Mouse (Mus musculus) neutrophil, adult 5-6 weeks (primary cell): ENCODE measurements around the gene Ankrd13d. TPM values are rescaled to one million over a fixed set of nuclear protein-coding genes. Genes with fewer than 3 reads are reported as not detected.

ENCODE experiments used
- ATAC-seq: fragments of 151-379, 151-347 bp; 2 replicates; pipeline ENCODE4 v1.8.0; 2017; ENCODE audit warnings: mild to moderate bottlenecking, moderate TSS enrichment; ENCODE audit not compliant: insufficient number of reproducible peaks, poor library complexity, low FRiP score, severe bottlenecking; ENCODE audit errors: extremely low read depth
- total RNA-seq: library from RNA; stranded (forward); fragments of 200-1000 nt; gene quantifications from 2 replicates; pipeline ENCODE4 v1.2.3, GENCODE M21; 2017

Gene Ankrd13d
- total RNA-seq, 1 experiment from 2014 or later: 49.8 TPM

GRCm38 (mm10) chr19:4231253-4232185 lies 51.4 kb downstream of the Ankrd13d start, which contains the start of gene Pold4:
TSS of gene Pold4 (plus strand) at chr19:4231899.
- ATAC-seq: peak; percentile 78

- no peak for ATAC-seq
Observed at GRCm38 (mm10) chr19:4230415-4230814, 52.5 kb downstream of the Ankrd13d start.

DNA sequence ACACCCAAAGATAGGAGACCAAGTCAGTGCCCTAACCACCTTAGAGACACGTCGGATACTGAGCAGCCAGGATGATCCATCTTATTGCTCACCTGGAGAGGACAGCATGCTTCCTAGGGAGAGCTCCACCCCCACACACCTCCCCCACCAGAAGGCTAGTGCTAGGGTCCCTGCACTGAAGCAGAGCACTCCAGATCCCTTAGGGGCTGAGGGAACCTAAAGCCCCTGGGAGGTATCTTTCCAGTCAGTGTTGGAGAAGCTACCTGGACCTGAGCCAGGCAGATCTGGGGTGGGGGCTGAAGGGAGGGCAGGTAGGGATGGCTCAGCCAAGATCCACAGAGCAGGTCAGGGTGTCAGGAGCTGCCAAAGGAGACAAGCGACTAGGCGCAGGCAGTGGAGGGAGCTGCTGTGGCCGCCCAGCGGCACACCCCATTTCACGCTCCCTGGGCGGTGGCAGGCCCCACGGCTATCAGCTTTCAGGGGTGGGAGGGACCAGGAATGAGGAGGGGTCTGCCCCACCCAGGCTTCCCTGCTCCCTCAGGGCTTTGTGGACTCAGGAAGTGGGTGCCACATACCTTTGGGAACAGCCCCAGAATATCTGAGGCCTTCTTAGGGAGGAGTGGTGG lies 53.4 kb downstream of the Ankrd13d start:
- no peak for ATAC-seq

- no peak for ATAC-seq
Observed at GRCm38 (mm10) chr19:4228891-4229290, 54.0 kb downstream of the Ankrd13d start.

- peak; percentile 34; the same call in 1 of the 2 replicates for ATAC-seq
Observed at GRCm38 (mm10) chr19:4227894-4228678, 54.9 kb downstream of the Ankrd13d start.

- ATAC-seq: no peak
Observed at GRCm38 (mm10) chr19:4227446-4227845, 55.5 kb downstream of the Ankrd13d start.

GRCm38 (mm10) chr19:4226779-4227178 lies 56.2 kb downstream of the Ankrd13d start:
- peak; percentile 3; the same call in 1 of the 2 replicates for ATAC-seq

DNA sequence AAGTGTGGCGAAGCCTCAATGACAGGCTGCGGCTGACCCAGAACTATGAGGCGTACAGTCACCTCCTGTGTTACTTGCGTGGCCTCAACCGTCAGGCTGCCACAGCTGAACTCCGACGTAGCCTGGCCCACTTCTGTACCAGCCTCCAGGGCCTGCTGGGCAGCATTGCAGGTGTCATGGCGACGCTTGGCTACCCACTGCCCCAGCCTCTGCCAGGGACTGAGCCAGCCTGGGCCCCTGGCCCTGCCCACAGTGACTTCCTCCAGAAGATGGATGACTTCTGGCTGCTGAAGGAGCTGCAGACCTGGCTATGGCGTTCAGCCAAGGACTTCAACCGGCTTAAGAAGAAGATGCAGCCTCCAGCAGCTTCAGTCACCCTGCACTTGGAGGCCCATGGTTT lies 60.8 kb downstream of the Ankrd13d start:
- ATAC-seq: peak; percentile 7; the same call in 1 of the 2 replicates

- no peak for ATAC-seq
Observed at GRCm38 (mm10) chr19:4220957-4221743, 61.8 kb downstream of the Ankrd13d start.

- ATAC-seq: no peak
Observed at GRCm38 (mm10) chr19:4220416-4220815, 62.5 kb downstream of the Ankrd13d start.

Other genes starting within 250 kb of the Ankrd13d start
- 53.2 and 68.1 TPM in 2 replicates for gene Gstp1, start 245.2 kb downstream of the Ankrd13d start, total RNA-seq
- 1.4 TPM in 1 of 2 replicates, not detected in the other for gene Gstp2, start 237.1 kb downstream of the Ankrd13d start, total RNA-seq
- 22.6 and 23.6 TPM in 2 replicates for gene Gstp3, start 223.6 kb downstream of the Ankrd13d start, total RNA-seq
- not detected in 2 replicates for gene Cabp2, start 201.6 kb downstream of the Ankrd13d start, total RNA-seq
- gene Cdk2ap2, start 186.0 kb downstream of the Ankrd13d start, total RNA-seq: 202 and 205 TPM in 2 replicates
- 115 and 132 TPM in 2 replicates for gene Pitpnm1, start 183.1 kb downstream of the Ankrd13d start, total RNA-seq
- gene Aip, start 157.3 kb downstream of the Ankrd13d start, total RNA-seq: 53.9 and 61.6 TPM in 2 replicates
- 0.12 and 0.23 TPM in 2 replicates for gene Gpr152, start 143.3 kb downstream of the Ankrd13d start, total RNA-seq
- 0.25 and 0.93 TPM in 2 replicates for gene Cabp4, start 139.1 kb downstream of the Ankrd13d start, total RNA-seq
- gene Coro1b, start 134.5 kb downstream of the Ankrd13d start, total RNA-seq: 134 and 152 TPM in 2 replicates
- gene Ptprcap, start 129.5 kb downstream of the Ankrd13d start, total RNA-seq: 227 and 252 TPM in 2 replicates
- 34.0 and 45.2 TPM in 2 replicates for gene Rps6kb2, start 119.8 kb downstream of the Ankrd13d start, total RNA-seq
- 95.9 and 99.3 TPM in 2 replicates for gene Carns1, start 107.7 kb downstream of the Ankrd13d start, total RNA-seq
- gene Tbc1d10c, start 91.9 kb downstream of the Ankrd13d start, total RNA-seq: 231 and 269 TPM in 2 replicates
- 535 and 541 TPM in 2 replicates for gene Ppp1ca, start 91.1 kb downstream of the Ankrd13d start, total RNA-seq
- 35.1 and 44.3 TPM in 2 replicates for gene Rad9a, start 81.5 kb downstream of the Ankrd13d start, total RNA-seq
- 52.0 and 61.9 TPM in 2 replicates for gene Clcf1, start 68.9 kb downstream of the Ankrd13d start, total RNA-seq
- gene AC109138.7, start 68.8 kb downstream of the Ankrd13d start, total RNA-seq: not detected in 2 replicates
- 228 and 251 TPM in 2 replicates for gene Pold4, start 51.2 kb downstream of the Ankrd13d start, total RNA-seq
- 48.0 and 59.8 TPM in 2 replicates for gene Ssh3, start 14.0 kb downstream of the Ankrd13d start, total RNA-seq
- 692 and 849 TPM in 2 replicates for gene Grk2, start 23.1 kb upstream of the Ankrd13d start, total RNA-seq
- 205 and 210 TPM in 2 replicates for gene Kdm2a, start 115.1 kb upstream of the Ankrd13d start, total RNA-seq
- not detected in 2 replicates for gene Rhod, start 156.3 kb upstream of the Ankrd13d start, total RNA-seq
- gene Syt12, start 194.3 kb upstream of the Ankrd13d start, total RNA-seq: not detected in 2 replicates
- not detected in 2 replicates for gene 2010003K11Rik, start 215.4 kb upstream of the Ankrd13d start, total RNA-seq
- 0.35 and 2.2 TPM in 2 replicates for gene Pcx, start 227.3 kb upstream of the Ankrd13d start, total RNA-seq